Mouse (Mus musculus) left cerebral cortex, postnatal 4 days (tissue): ENCODE results near the gene Cst8. TPM values are rescaled to one million over a fixed set of nuclear protein-coding genes. Genes with fewer than 3 reads are reported as not detected.

Experiments
- total RNA-seq, 2 experiments: library from RNA; stranded (reverse); gene quantifications; 2 replicates each; pipeline ENCODE4 v1.2.3; 2021

Cst8 gene
- total RNA-seq, 2 experiments from 2014 or later, result not detected

Other genes starting within 250 kb of the Cst8 start
- gene Nxt1, start 126.2 kb upstream of the Cst8 start, total RNA-seq, result 10 to 100 TPM; 11.4 to 12.6 TPM
- gene Gzf1, start 117.8 kb upstream of the Cst8 start, total RNA-seq, result 10 to 100 TPM; 21.2 to 21.6 TPM
- 100 to 1,000 TPM; 122 to 135 TPM for gene Napb, start 66.3 kb upstream of the Cst8 start, total RNA-seq
- gene Cstl1, start 48.4 kb upstream of the Cst8 start, total RNA-seq, result under 1 TPM in 1 of 2 experiments, not detected in 1; 0.95 TPM
- gene Cst11, start 27.3 kb upstream of the Cst8 start, total RNA-seq, result not detected
- gene 8030411F24Rik, start 16.8 kb upstream of the Cst8 start, total RNA-seq, result not detected
- gene Cst12, start 9.4 kb upstream of the Cst8 start, total RNA-seq, result not detected
- under 1 TPM in 1 of 2 experiments, not detected in 1; 0.52 TPM for gene Cst13, start 21.3 kb downstream of the Cst8 start, total RNA-seq
- not detected for gene Cst9, start 36.4 kb downstream of the Cst8 start, total RNA-seq
- gene 9230104L09Rik, start 66.3 kb downstream of the Cst8 start, total RNA-seq, result not detected
- gene Cst3, start 76.9 kb downstream of the Cst8 start, total RNA-seq, result 100 to 1,000 TPM; 792 to 798 TPM
- gene Gm1330, start 204.5 kb downstream of the Cst8 start, total RNA-seq, result not detected
- not detected for gene Gm10750, start 218.5 kb downstream of the Cst8 start, total RNA-seq